Mouse (Mus musculus) cortical plate, adult 2 months (tissue): ENCODE data around the gene Gpr55. TPM values are rescaled to one million over a fixed set of nuclear protein-coding genes. Genes with fewer than 3 reads are reported as not detected.

Source experiments
- H3K27ac ChIP-seq: fragments of 200-500 bp; 2 replicates; pipeline ENCODE4 v1.5.1; 2012; ENCODE audit warnings: low read length, control low read depth, inconsistent platforms; ENCODE audit not compliant: insufficient read depth
- H3K4me1 ChIP-seq: fragments of 200-500 bp; 2 replicates; pipeline ENCODE4 v1.6.1; 2011; ENCODE audit warnings: low read length; ENCODE audit not compliant: control insufficient read depth, insufficient read depth
- H3K4me3 ChIP-seq: fragments of 200-500 bp; 2 replicates; pipeline ENCODE4 v1.5.1; 2011; ENCODE audit warnings: mild to moderate bottlenecking, low read length, control low read depth; ENCODE audit not compliant: insufficient read depth
- CTCF ChIP-seq: fragments of 200-500 bp; IDR thresholded peaks from 2 replicates; pipeline ENCODE4 v1.5.1; 2011; ENCODE audit warnings: mild to moderate bottlenecking, control low read depth, low read length; ENCODE audit not compliant: insufficient read depth; ENCODE audit errors: extremely low read depth
- POLR2A ChIP-seq: fragments of 200-500 bp; IDR thresholded peaks from 2 replicates; pipeline ENCODE4 v1.6.1; 2011; ENCODE audit warnings: mild to moderate bottlenecking, low read length, control low read depth; ENCODE audit not compliant: insufficient read depth; ENCODE audit errors: extremely low read depth
- polyA plus RNA-seq: library from polyadenylated mRNA; depleted of rRNA; stranded (reverse); fragments of >200 nt; gene quantifications from 2 replicates; pipeline ENCODE4 v1.2.3, GENCODE M21; 2012; rRNA removed

The Gpr55 gene
- polyA plus RNA-seq, 1 experiment, result 0.13 TPM

GRCm38 (mm10) chr1:85894748-85895360 lies 66.0 kb downstream of the Gpr55 start:
- peak overlapping the region; percentile 82 for H3K4me3 ChIP-seq
- H3K4me1 ChIP-seq, result peaks cover 13% of the 10 kb centered on the region
- TF ChIP-seq CTCF (no peak), POLR2A (no peak)
- H3K27ac ChIP-seq, result peak overlapping the region; percentile 64; the same call in 1 of the 2 replicates

DNA sequence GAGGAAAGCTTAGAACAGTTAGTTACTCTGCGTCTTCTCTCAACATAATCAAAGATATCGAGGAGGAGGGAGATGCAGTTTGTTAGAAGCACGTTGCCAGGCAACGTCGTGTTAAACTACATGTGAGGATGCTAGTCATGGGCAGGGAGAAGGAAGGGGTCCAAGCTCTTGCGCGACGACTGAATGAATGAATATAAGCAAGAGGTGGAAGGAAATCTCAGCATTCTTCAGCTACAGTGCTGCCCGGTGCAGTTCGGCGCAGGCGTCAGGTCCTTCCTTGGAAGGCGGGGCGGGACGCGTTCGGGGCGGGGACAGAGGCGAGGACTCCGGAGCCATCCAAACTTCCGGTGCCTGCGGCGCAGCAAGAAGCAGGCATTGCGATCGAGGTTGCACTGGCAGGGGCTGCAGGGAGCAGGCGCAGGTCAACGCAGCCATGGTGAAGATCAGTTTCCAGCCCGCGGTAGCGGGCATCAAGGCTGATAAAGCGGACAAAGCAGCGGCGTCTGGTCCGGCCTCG lies 66.5 kb downstream of the Gpr55 start, which contains the start of gene Itm2c:
TSS of gene Itm2c (plus strand) at position 51 of the 517 bp plus-strand sequence.
- peak within 1 kb of the TSS; percentile 64 for H3K27ac ChIP-seq
- peaks cover 9% of the 10 kb centered on the region for H3K4me1 ChIP-seq
- peak within 1 kb of the TSS; percentile 82 for H3K4me3 ChIP-seq
- peak; percentile 95 for TF ChIP-seq POLR2A
- TF ChIP-seq CTCF, result no peak

Other genes with a start within 250 kb of the Gpr55 start
- gene A630001G21Rik, start 182.4 kb downstream of the Gpr55 start, polyA plus RNA-seq, result 0.94 and 1.2 TPM in 2 replicates
- 113 and 114 TPM in 2 replicates for gene Cab39, start 167.6 kb downstream of the Gpr55 start, polyA plus RNA-seq
- gene Itm2c, start 66.7 kb downstream of the Gpr55 start, polyA plus RNA-seq, result 835 and 861 TPM in 2 replicates
- 6.6 and 7.8 TPM in 2 replicates for gene 4933407L21Rik, start 32.5 kb downstream of the Gpr55 start, polyA plus RNA-seq
- gene Spata3, start 55.8 kb upstream of the Gpr55 start, polyA plus RNA-seq, result 1.5 and 2.0 TPM in 2 replicates
- gene 2810459M11Rik, start 84.9 kb upstream of the Gpr55 start, polyA plus RNA-seq, result 11.1 and 11.3 TPM in 2 replicates
- gene Psmd1, start 103.4 kb upstream of the Gpr55 start, polyA plus RNA-seq, result 72.1 and 72.5 TPM in 2 replicates
- gene Htr2b, start 151.0 kb upstream of the Gpr55 start, polyA plus RNA-seq, result 0.08 and 0.13 TPM in 2 replicates
- 1.5 and 2.2 TPM in 2 replicates for gene Gm21972, start 172.6 kb upstream of the Gpr55 start, polyA plus RNA-seq
- 34.2 and 35.0 TPM in 2 replicates for gene Armc9, start 193.8 kb upstream of the Gpr55 start, polyA plus RNA-seq